Mouse (Mus musculus): ENCODE results near the gene Frat2.

DNA sequence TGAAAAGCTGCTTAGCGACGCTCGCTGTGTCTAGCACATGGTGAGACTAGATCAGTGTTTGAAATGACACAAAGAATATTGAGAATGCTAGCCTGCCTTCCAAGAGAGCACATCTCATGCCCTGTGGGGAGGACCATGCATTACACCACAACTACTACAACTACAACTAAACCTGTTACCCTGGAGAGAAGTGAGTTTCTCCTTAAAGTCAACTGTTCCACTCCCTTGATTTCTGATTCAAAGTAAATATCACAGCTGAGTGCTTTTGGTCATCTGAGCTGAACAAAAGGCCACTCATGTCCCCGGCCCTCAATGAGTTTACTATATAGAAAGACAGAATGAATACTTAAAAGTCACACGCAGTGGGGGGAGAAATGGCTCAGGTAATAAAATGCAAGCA is 37.9 kb downstream of the Frat2 start:
- TF ChIP-seq EP300 (IDR thresholded peaks at IDR 0.05; ENCODE audit: insufficient read depth, low read depth, low read length) (no peak), POLR2A (IDR thresholded peaks at IDR 0.05; ENCODE audit: insufficient read depth, low read length) (no peak), CTCF (IDR thresholded peaks at IDR 0.05; ENCODE audit: low read depth, low read length) (no peak)
